Mouse (Mus musculus) testis, adult 2 months (tissue): ENCODE measurements around the gene Lars2. TPM values are rescaled to one million over a fixed set of nuclear protein-coding genes. Genes with fewer than 3 reads are reported as not detected.
A peak's percentile ranks its signal among the peaks of the same experiment; 100 is the strongest.
"Not testable (repeated sequence)": the region's sequence is repeated elsewhere in the genome, so short reads cannot be mapped to it uniquely, and the experiment has no call there.

Experiments
- H3K27ac ChIP-seq: fragments of 200-500 bp; 2 replicates; pipeline ENCODE4 v1.5.1; 2012; ENCODE audit warnings: low read depth, low read length; ENCODE audit not compliant: control insufficient read depth, insufficient read depth
- H3K27me3 ChIP-seq: fragments of 200-500 bp; 2 replicates; pipeline ENCODE4 v1.6.1; 2012; ENCODE audit warnings: mild to moderate bottlenecking, low read length, moderate library complexity; ENCODE audit not compliant: control insufficient read depth, insufficient read depth
- H3K36me3 ChIP-seq: fragments of 200-500 bp; 2 replicates; pipeline ENCODE4 v1.6.1; 2012; ENCODE audit warnings: mild to moderate bottlenecking, low read length; ENCODE audit not compliant: control insufficient read depth, insufficient read depth
- H3K4me1 ChIP-seq: fragments of 200-500 bp; 2 replicates; pipeline ENCODE4 v1.6.1; 2012; ENCODE audit warnings: low read length; ENCODE audit not compliant: control insufficient read depth, insufficient read depth
- H3K4me3 ChIP-seq: fragments of 200-500 bp; 2 replicates; pipeline ENCODE4 v1.5.1; 2012; ENCODE audit warnings: low read depth, mild to moderate bottlenecking, low read length, moderate library complexity, mixed read lengths; ENCODE audit not compliant: control insufficient read depth
- CTCF ChIP-seq: fragments of 200-500 bp; IDR thresholded peaks from 2 replicates; pipeline ENCODE4 v1.5.1; 2012; ENCODE audit warnings: low read depth, mild to moderate bottlenecking, inconsistent platforms, low read length, moderate library complexity; ENCODE audit not compliant: control insufficient read depth, insufficient read depth, insufficient replicate concordance
- POLR2A ChIP-seq: fragments of 200-500 bp; IDR thresholded peaks from 2 replicates; pipeline ENCODE4 v1.6.1; 2012; ENCODE audit warnings: low read depth, mild to moderate bottlenecking, inconsistent platforms, low read length, moderate library complexity; ENCODE audit not compliant: control insufficient read depth
- polyA plus RNA-seq: library from polyadenylated mRNA; depleted of rRNA; stranded (reverse); fragments of >200 nt; gene quantifications from 2 replicates; pipeline ENCODE4 v1.2.3, GENCODE M21; 2012; rRNA removed

The Lars2 gene
- polyA plus RNA-seq, result 398 and 685 TPM in 2 replicates

DNA sequence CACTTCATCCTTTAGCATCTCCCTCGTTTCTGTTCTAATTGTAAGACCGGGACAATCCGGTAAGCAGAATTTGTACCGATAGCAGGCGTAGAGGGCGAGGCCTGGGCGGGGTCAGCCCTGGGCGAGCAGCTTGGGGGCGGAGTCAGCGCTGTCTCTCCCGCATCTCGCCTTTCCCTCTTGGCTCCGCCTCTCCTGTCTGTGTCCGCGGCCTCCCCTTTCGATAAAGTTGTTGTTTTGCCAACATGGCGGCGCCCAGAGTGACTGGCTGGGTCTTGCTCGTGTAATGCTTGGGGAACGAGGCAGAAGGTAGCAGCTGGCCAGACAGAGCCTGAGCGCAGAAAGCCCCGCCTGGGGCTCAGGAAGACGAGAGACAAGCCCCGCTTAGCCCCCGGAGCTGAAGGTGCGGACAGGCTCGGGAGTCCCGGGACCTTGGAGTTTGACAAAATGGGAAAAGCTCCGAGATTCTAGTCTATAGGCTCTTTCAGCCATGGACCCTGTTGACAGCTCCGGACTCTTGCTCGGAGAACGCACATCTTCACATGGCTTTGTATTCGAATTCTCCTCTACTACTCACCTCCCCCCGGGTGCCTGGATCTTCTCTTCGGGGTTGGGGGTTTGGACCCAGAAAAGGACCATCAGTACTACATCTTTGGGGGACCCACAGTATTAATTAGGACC lies at the start of gene Lars2:
Lars2 (plus strand) TSS at position 220 of the 678 bp plus-strand sequence.
- no peaks in the 10 kb centered on the region for H3K36me3 ChIP-seq
- H3K27me3 ChIP-seq, result no peaks in the 10 kb centered on the region
- H3K4me1 ChIP-seq, result peaks cover 3% of the 10 kb centered on the region
- H3K27ac ChIP-seq, result peak within 1 kb of the TSS; percentile 75
- H3K4me3 ChIP-seq, result peak within 1 kb of the TSS; percentile 95
- no peak for TF ChIP-seq CTCF
- peak; percentile 76 for TF ChIP-seq POLR2A

DNA sequence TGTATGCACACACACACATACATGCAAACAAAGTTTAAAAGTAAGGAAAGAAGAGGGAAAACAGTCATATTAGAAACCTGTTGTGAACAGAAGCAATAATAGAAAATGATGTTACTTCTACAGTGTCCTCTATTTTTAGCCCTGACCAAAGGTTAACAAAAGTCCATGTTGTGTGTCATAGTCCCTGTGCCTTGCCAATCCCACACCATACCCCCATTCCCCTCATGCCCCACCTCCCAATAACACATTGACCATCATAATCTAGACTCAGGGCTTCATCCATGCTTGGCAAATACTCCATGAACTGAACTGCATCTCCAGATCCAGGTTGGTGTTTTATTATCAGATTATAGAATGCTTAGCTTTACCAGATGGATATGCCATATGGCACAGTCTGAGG lies 40.6 kb upstream of the Lars2 start:
- no peaks in the 10 kb centered on the region for H3K4me1 ChIP-seq
- TF ChIP-seq CTCF, result no peak
- no peak for TF ChIP-seq POLR2A
- H3K4me3 ChIP-seq, result no peak overlapping the region

GRCm38 (mm10) chr9:123328336-123328735 lies 38.4 kb upstream of the Lars2 start:
- Histone ChIP-seq H3K27ac (no peak overlapping the region), H3K4me1 (no peaks in the 10 kb centered on the region), H3K36me3 (no peaks in the 10 kb centered on the region), H3K27me3 (no peaks in the 10 kb centered on the region), H3K4me3 (no peak overlapping the region)
- TF ChIP-seq CTCF (no peak), POLR2A (no peak)

More for the DNA sequence above, 40.6 kb upstream of the Lars2 start:
- Histone ChIP-seq H3K27me3 (no peaks in the 10 kb centered on the region), H3K27ac (no peak overlapping the region), H3K36me3 (no peaks in the 10 kb centered on the region)

- H3K27me3 ChIP-seq, result no peaks in the 10 kb centered on the region
- no peaks in the 10 kb centered on the region for H3K4me1 ChIP-seq
- no peak overlapping the region for H3K4me3 ChIP-seq
- no peak overlapping the region for H3K27ac ChIP-seq
- no peak for TF ChIP-seq CTCF
- no peak for TF ChIP-seq POLR2A
- H3K36me3 ChIP-seq, result no peaks in the 10 kb centered on the region
Measured at GRCm38 (mm10) chr9:123329831-123330230, 36.9 kb upstream of the Lars2 start.

GRCm38 (mm10) chr9:123330271-123330670 lies 36.5 kb upstream of the Lars2 start:
- not testable (repeated sequence) for H3K36me3 ChIP-seq, H3K27ac ChIP-seq, H3K4me1 ChIP-seq, H3K4me3 ChIP-seq, H3K27me3 ChIP-seq

DNA sequence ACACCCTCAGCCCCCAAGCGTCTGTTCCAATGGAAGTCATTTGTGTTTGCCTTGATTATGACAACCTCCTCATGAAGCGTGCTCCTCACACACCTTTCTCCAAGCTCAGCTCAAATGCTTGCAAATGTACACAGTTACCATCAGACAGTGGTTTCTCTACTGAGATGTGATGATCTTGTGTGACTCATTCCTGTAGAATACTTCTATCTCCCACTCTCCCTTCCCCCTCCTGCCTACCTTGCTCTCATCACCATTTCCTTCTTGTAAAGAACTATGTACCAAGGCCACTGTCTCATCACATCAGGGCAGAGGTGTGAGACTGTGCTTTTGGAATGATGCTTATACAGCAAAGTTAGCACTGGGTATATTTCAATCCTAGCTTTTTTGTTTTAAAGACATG lies 33.2 kb upstream of the Lars2 start:
- Histone ChIP-seq H3K36me3 (no peaks in the 10 kb centered on the region), H3K4me1 (no peaks in the 10 kb centered on the region), H3K27ac (no peak overlapping the region), H3K4me3 (no peak overlapping the region), H3K27me3 (no peaks in the 10 kb centered on the region)
- TF ChIP-seq POLR2A (no peak), CTCF (no peak)

DNA sequence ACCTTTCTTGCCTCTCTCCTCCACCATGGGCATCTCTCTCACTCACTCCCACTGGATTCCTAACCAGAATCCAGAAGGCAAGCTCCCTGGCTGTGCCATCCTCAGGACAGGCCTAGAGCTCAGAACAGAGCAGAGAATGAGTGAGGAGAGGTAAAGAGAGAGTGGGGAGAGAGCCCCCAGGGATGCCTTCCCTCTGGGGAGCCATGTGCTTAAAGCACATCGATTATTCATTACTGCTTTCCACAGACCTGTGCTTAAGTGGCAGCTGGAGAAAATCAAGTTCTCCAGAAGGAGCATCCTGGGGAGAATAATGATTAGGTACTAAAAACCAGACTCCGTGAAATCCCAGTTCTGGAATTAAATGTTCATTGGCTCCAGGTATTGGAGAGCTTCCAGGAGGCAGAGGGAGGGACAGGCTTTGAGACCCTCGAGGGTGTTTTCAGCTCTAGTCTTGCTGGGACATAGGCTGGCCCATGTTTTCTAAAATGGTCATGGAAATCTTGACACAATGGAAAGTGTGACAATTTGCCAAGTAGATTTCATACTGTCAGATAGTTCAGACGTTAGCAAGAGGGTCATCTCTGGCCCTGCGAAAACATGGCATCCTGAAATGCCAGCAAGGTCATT lies 31.6 kb upstream of the Lars2 start:
- TF ChIP-seq CTCF (no peak), POLR2A (no peak)
- H3K4me1 ChIP-seq, result no peaks in the 10 kb centered on the region
- H3K27me3 ChIP-seq, result no peaks in the 10 kb centered on the region
- no peak overlapping the region for H3K4me3 ChIP-seq
- H3K27ac ChIP-seq, result no peak overlapping the region
- H3K36me3 ChIP-seq, result no peaks in the 10 kb centered on the region

- Histone ChIP-seq H3K36me3 (no peaks in the 10 kb centered on the region), H3K4me3 (no peak overlapping the region), H3K27me3 (no peaks in the 10 kb centered on the region), H3K4me1 (no peaks in the 10 kb centered on the region), H3K27ac (no peak overlapping the region)
- TF ChIP-seq POLR2A (no peak), CTCF (no peak)
Measured at GRCm38 (mm10) chr9:123339651-123340144, 27.0 kb upstream of the Lars2 start.
